Mouse (Mus musculus): ENCODE measurements around the gene Klc2.
"Not testable (repeated sequence)": the region's sequence is repeated elsewhere in the genome, so short reads cannot be mapped to it uniquely, and the experiment has no call there.

Klc2 gene

DNA sequence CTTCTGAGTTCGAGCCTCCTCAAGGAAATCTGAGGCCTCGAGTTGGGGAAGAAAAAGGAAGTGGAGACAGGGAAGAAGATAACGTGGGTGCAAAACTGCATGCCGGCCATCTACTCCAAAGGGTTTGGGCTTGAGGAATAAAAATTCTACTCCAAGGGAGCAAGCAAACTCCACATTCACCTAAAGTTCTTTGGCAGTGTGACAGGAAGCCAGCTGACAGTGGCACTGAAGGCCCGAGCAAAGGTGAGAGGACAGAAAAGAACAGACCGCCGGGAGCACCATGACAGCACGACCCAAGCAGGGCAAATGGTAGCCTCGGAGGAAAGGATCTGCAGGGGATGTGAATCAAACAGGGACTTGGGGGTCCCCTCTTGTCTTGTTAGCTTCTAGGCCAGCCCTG is 12.3 kb downstream of the Klc2 start:
- DNase-seq (ENCODE audit: low read depth, low spot score), result no peak

GRCm38 (mm10) chr19:5098363-5099143 is 19.8 kb downstream of the Klc2 start, which contains the start of gene Cnih2:
Cnih2 (minus strand) TSS chr19:5098521.
- peak; percentile 69 for DNase-seq (ENCODE audit: low read depth, low spot score)

DNA sequence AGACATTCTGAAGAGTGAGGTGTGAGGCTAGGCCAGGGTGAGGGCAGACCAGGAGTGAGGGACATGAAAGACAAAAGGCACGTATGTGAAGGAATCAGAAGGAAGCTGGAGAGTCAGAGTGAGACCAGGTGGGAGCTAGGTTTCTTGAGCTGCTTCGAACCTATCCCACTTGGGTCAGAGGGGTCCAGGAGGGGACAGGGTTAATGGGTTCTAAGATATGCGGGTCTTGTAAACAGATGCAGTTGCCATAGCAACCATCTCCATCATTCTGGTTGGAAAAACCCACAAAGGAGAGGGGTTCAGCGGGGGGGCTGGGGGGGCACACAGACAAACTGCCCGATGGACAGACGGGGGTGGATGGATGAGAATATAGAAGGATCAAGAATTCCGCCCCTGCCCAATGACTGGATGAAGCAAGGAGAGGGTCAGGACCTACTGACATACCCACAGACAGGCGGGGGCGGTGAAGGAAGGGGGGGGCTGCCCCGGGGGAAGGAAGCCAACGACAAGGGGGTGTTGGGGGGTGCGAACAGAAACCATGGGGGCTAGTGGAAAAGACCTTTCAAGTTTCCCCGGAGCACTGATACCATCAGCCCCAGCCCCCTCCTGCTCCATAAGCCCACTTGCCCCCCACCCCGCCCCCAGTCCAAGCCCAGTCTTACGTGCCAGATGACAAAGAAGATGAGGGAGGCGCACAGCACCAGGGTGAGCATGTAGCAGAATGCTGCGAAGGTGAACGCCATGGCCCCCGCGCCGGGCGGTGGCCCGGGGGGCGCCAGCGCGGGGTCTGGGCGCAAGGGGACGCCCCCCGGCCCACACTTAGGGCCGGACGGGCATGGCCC is 20.6 kb downstream of the Klc2 start:
- DNase-seq (ENCODE audit: low read depth, low spot score), result no peak

GRCm38 (mm10) chr19:5095887-5096474 is 22.4 kb downstream of the Klc2 start:
- no peak for DNase-seq (ENCODE audit: low read depth, low spot score)

DNA sequence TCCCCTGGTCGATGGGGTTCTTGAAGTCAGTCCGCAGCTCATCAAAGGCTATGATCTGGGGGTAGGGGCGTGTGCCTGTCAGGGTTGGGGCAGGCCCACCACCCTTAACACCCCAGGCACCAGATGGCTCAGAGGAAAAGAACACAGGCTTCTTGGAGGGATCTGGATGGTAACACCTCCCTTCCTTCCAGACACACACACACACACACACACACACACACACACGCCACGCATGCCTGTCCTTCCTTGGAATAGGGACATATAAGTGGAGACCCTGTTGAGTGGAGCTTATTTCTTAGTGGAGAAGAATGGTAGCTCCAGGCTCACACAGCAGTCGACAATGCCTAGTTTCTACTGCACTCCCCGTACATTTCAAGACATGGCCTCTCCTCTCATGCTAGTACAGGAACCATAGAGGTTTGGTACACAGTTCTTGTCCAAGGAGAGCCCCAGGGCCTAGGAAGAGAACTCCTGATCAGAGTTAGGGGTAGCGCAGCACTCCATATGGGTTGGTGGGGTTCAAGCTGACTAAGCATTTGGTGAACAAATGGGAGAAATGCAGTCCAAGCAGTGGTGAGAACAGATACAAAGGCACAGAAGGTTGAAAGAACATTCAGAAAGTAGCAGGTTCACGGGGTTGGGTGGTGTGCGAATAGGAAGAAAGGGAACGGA is 23.5 kb downstream of the Klc2 start:
- DNase-seq (ENCODE audit: low read depth, low spot score), result no peak

- DNase-seq (ENCODE audit: low read depth, low spot score), result peak; percentile 97
These were observed 24.1 kb downstream of the Klc2 start for GRCm38 (mm10) chr19:5094243-5094632.

- no peak for DNase-seq (ENCODE audit: low read depth, low spot score)
These were observed 24.7 kb downstream of the Klc2 start for GRCm38 (mm10) chr19:5093481-5094242.

- DNase-seq (ENCODE audit: low read depth, low spot score), result no peak
These were observed 26.3 kb downstream of the Klc2 start for GRCm38 (mm10) chr19:5092083-5092482.

- no peak for DNase-seq (ENCODE audit: low read depth, low spot score)
These were observed 29.0 kb downstream of the Klc2 start for GRCm38 (mm10) chr19:5089324-5089723.

GRCm38 (mm10) chr19:5087884-5088728 is 30.3 kb downstream of the Klc2 start, which contains the start of gene Yif1a:
Yif1a (plus strand) TSS chr19:5088538.
- DNase-seq (ENCODE audit: low read depth, low spot score), result peak; percentile 99

DNA sequence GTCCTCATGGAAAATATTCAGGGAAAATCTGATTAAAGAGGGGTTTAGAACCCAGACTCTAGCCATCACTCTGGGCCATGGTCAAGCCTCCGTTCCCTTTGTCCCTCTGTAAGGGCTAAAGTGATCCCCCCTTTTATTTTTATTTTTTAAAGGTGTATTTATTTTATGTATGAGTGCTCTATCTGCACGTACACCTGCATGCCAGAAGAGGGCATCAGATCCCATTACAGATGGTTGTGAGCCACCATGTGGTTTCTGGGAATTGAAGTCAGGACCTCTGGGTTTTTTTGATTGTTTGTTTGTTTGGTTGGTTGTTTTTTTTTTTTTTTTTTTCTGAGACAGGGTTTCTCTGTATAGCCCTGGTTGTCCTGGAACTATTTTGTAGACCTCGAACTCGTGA is 31.8 kb downstream of the Klc2 start:
- not testable (repeated sequence) for DNase-seq (ENCODE audit: low read depth, low spot score)

GRCm38 (mm10) chr19:5085145-5085863 is 33.1 kb downstream of the Klc2 start, which contains the start of gene Tmem151a:
Tmem151a (minus strand) TSS chr19:5085531.
- DNase-seq (ENCODE audit: low read depth, low spot score), result peak; percentile 16

- no peak for DNase-seq (ENCODE audit: low read depth, low spot score)
These were observed 33.6 kb downstream of the Klc2 start for GRCm38 (mm10) chr19:5084834-5085144.

- DNase-seq (ENCODE audit: low read depth, low spot score), result no peak
These were observed 34.2 kb downstream of the Klc2 start for GRCm38 (mm10) chr19:5083961-5084833.

DNA sequence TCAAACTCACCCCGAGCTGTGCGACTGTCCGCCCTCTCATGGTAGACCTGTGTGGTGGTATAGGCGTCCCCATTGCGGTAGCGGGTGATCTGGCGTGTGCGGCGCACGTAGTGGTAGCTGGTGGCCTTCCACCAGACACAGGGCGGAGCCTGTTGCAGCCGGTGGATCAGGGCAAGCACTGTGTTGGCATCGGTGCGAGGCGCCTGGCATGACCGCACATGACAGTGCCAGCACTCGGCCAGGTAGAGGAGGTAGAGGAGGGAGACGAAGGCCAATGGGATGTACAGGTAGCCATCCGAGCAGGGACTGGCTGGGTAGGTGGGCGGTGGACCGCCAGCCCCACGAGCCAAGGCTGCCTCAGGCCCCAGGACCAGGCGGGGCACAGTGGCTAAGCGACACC is 35.8 kb downstream of the Klc2 start:
- peak; percentile 61 for DNase-seq (ENCODE audit: low read depth, low spot score)

DNA sequence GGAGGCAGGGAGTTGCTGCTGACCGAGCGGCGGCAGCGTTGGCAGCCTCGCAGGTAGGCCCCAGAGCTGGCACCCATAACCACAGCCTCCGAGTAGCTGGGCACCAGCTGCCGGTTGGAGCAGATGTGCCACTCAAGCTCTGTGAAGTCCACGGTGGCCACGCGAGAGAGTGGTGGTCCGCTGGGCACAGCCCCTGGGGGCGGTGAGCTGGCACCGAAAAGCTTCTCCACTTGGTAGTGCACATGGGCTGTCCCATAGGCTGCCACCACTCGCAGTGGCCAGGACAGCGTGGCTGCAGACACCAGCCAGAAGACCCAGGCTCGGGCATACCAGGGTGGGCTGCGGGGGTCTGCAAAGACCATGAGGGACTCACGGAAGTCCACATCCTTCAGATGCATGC is 36.4 kb downstream of the Klc2 start:
- no peak for DNase-seq (ENCODE audit: low read depth, low spot score)

GRCm38 (mm10) chr19:5079279-5079678 is 39.1 kb downstream of the Klc2 start:
- DNase-seq (ENCODE audit: low read depth, low spot score), result no peak

DNA sequence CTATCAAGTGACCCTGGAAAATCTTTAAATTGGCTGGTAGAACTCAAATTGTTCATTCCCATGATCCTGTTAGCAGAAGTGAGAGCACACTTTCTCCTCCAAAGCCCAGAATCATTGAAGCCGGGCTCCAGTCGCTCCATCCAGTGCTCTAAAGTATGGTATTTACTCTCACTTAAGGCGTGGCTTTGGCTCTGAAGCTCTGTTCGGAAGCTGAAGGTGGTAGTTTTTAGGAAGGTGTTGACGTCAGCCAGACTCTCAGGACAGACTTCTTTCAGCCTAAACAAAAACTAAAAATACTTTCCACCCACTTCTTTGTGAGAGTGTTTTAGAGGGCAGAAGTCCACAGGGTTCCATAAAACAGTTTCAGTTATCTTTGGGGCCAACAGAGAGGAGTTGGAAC is 44.8 kb downstream of the Klc2 start:
- DNase-seq (ENCODE audit: low read depth, low spot score), result no peak

Data from ZHBTc4 (cell line).